ENCODE assay signal across 17 mouse cellular contexts in genomic region chr11:72587537-72588233, GRCm38 (mm10). TPM values are rescaled to one million over a fixed set of nuclear protein-coding genes. Genes with fewer than 3 reads are reported as not detected.
DNase-seq lines count a peak whose midpoint lies in the region; ATAC-seq and TF ChIP-seq lines count a peak whose summit lies in the region.
"Had no signal": no experiment of that assay in that cellular context is flagged by ENCODE, and none has a peak within 500 bp of the region (broad histone marks: within the 10 kb centered on the region; RNA-seq: fewer than 3 reads in every experiment).

No protein-coding gene starts in this region.

- no peaks in the 10 kb centered on the region for H3K4me1 ChIP-seq in kidney, adult 2 months (ENCODE audit: control insufficient read depth, insufficient read depth, low read length)
- H3K4me1 ChIP-seq in kidney, embryonic 15.5 days = no peaks in the 10 kb centered on the region
- H3K4me1 ChIP-seq in MEL (ENCODE audit: control insufficient read depth in 1 of 2, insufficient read depth in 2 of 2, low read length in 2 of 2) = peaks cover 13 to 18% of the 10 kb centered on the region in 2 experiments
- no peaks in the 10 kb centered on the region for H3K4me1 ChIP-seq in lung, postnatal 0 days (ENCODE audit: insufficient read depth, low read depth, low read length)
- H3K4me1 ChIP-seq in neural tube, embryonic 15.5 days = no peaks in the 10 kb centered on the region
- H3K4me1 ChIP-seq: limb, embryonic 15.5 days had no signal

- DNase-seq in kidney, adult 2 months = peak; percentile 28
- DNase-seq in 416B (ENCODE audit: low read depth) (peak; percentile 52), MEL (ENCODE audit: low read depth, low spot score) (peak; percentile 35)
- DNase-seq in lung, postnatal 0 days (ENCODE audit: low spot score) = peak; percentile 38
- no peak for DNase-seq in thymus, postnatal 0 days (ENCODE audit: low spot score)
- DNase-seq: cerebellum, postnatal 14 days; gastrocnemius, postnatal 14 days; thymus, postnatal 36 days had no signal

- no peaks in the 10 kb centered on the region for H3K79me2 ChIP-seq in MEL (ENCODE audit: control insufficient read depth, insufficient read depth, low read length, poor library complexity)

- no peaks in the 10 kb centered on the region for H3K9me3 ChIP-seq in kidney, embryonic 15.5 days (replicated peaks)
- H3K9me3 ChIP-seq in MEL (replicated peaks; ENCODE audit: insufficient read depth, low read length) = no peaks in the 10 kb centered on the region
- no peaks in the 10 kb centered on the region for H3K9me3 ChIP-seq in lung, postnatal 0 days (ENCODE audit: low read length)
- no peaks in the 10 kb centered on the region for H3K9me3 ChIP-seq in neural tube, embryonic 15.5 days (replicated peaks)
- H3K9me3 ChIP-seq: embryonic facial prominence, embryonic 10.5 days; limb, embryonic 15.5 days had no signal

- TF ChIP-seq CTCF in kidney, adult 2 months (conservative IDR thresholded peaks at IDR 0.05; ENCODE audit: insufficient read depth, insufficient read length, low read depth, low read length) = no peak
- TF ChIP-seq CTCF in MEL (IDR thresholded peaks at IDR 0.05 in 2 of 3, conservative IDR thresholded peaks at IDR 0.05 in 1 of 3; ENCODE audit: control insufficient read depth in 1 of 3, insufficient read depth in 1 of 3, low read depth in 2 of 3, low read length in 3 of 3, poor library complexity in 1 of 3, severe bottlenecking in 1 of 3) = no peak
- no peak for TF ChIP-seq CTCF in lung, postnatal 0 days (IDR thresholded peaks at IDR 0.05)

- H3K4me3 ChIP-seq in kidney, adult 2 months (ENCODE audit: insufficient read depth, low read depth, low read length) = no peak overlapping the region
- H3K4me3 ChIP-seq in kidney, embryonic 15.5 days (replicated peaks) = no peak overlapping the region
- no peak overlapping the region for H3K4me3 ChIP-seq in MEL (ENCODE audit: control insufficient read depth in 1 of 2, insufficient read depth in 1 of 2, low read depth in 2 of 2, low read length in 2 of 2)
- no peak overlapping the region for H3K4me3 ChIP-seq in lung, postnatal 0 days (ENCODE audit: low read depth, low read length)
- no peak overlapping the region for H3K4me3 ChIP-seq in neural tube, embryonic 15.5 days (replicated peaks)
- H3K4me3 ChIP-seq: embryonic facial prominence, embryonic 10.5 days; erythroblast, embryonic 14.5 days; limb, embryonic 15.5 days had no signal

- H3K4me2 ChIP-seq in kidney, embryonic 15.5 days = no peak overlapping the region
- no peak overlapping the region for H3K4me2 ChIP-seq in lung, postnatal 0 days (replicated peaks; ENCODE audit: low read depth, low read length)
- no peak overlapping the region for H3K4me2 ChIP-seq in neural tube, embryonic 15.5 days
- H3K4me2 ChIP-seq: limb, embryonic 15.5 days; midbrain, embryonic 11.5 days had no signal

- H3K36me3 ChIP-seq in kidney, adult 2 months (ENCODE audit: control insufficient read depth, insufficient read depth, low read length) = no peaks in the 10 kb centered on the region
- H3K36me3 ChIP-seq in kidney, embryonic 15.5 days = no peaks in the 10 kb centered on the region
- H3K36me3 ChIP-seq in MEL (ENCODE audit: control insufficient read depth in 1 of 2, insufficient read depth in 2 of 2, low read length in 2 of 2) = peaks cover 0 to 11% of the 10 kb centered on the region in 2 experiments; a peak in 2 of 4 replicates
- no peaks in the 10 kb centered on the region for H3K36me3 ChIP-seq in lung, postnatal 0 days (ENCODE audit: insufficient read depth, low read length)
- H3K36me3 ChIP-seq in neural tube, embryonic 15.5 days = no peaks in the 10 kb centered on the region
- H3K36me3 ChIP-seq: embryonic facial prominence, embryonic 10.5 days; limb, embryonic 15.5 days had no signal

- no peaks in the 10 kb centered on the region for H3K27me3 ChIP-seq in kidney, adult 2 months (replicated peaks; ENCODE audit: control insufficient read depth, insufficient read depth, low read length)
- H3K27me3 ChIP-seq in kidney, embryonic 15.5 days = no peaks in the 10 kb centered on the region
- no peaks in the 10 kb centered on the region for H3K27me3 ChIP-seq in MEL (ENCODE audit: control insufficient read depth in 1 of 2, insufficient read depth in 2 of 2, low read length in 2 of 2)
- no peaks in the 10 kb centered on the region for H3K27me3 ChIP-seq in lung, postnatal 0 days (replicated peaks; ENCODE audit: insufficient read depth, low read length)
- no peaks in the 10 kb centered on the region for H3K27me3 ChIP-seq in neural tube, embryonic 15.5 days (replicated peaks)
- H3K27me3 ChIP-seq: limb, embryonic 15.5 days had no signal

- 47% methylated on average over 7 of the region's 7 CpGs for WGBS in kidney, adult 2 months
- 64% methylated on average over 7 of the region's 7 CpGs for WGBS in kidney, embryonic 15.5 days
- 26% methylated on average over 7 of the region's 7 CpGs for WGBS in lung, postnatal 0 days
- WGBS in neural tube, embryonic 15.5 days = 70% methylated on average over 7 of the region's 7 CpGs

- ATAC-seq in kidney, embryonic 15.5 days (replicated peaks; ENCODE audit: low FRiP score) = no peak
- peak; percentile 67 for ATAC-seq in lung, postnatal 0 days
- no peak for ATAC-seq in neural tube, embryonic 15.5 days (ENCODE audit: low FRiP score)
- ATAC-seq: forebrain, embryonic 16.5 days had no signal

- H3K27ac ChIP-seq in kidney, adult 2 months (ENCODE audit: insufficient read depth, low read depth, low read length) = no peak overlapping the region
- no peak overlapping the region for H3K27ac ChIP-seq in kidney, embryonic 15.5 days
- peak overlapping the region; percentile 30; the same call in 1 of the 2 replicates for H3K27ac ChIP-seq in MEL (ENCODE audit: control insufficient read depth, low read depth, low read length)
- H3K27ac ChIP-seq in lung, postnatal 0 days (ENCODE audit: low read length) = no peak overlapping the region
- no peak overlapping the region for H3K27ac ChIP-seq in neural tube, embryonic 15.5 days (replicated peaks)
- H3K27ac ChIP-seq: embryonic facial prominence, embryonic 10.5 days; kidney, postnatal 0 days; limb, embryonic 15.5 days; stomach, postnatal 0 days had no signal

- TF ChIP-seq RAD21 in MEL (IDR thresholded peaks at IDR 0.05; ENCODE audit: low read depth, low read length) = no peak

- no peak overlapping the region for H3K9ac ChIP-seq in kidney, embryonic 15.5 days
- H3K9ac ChIP-seq in MEL (ENCODE audit: control insufficient read depth, low read depth, low read length, poor library complexity, severe bottlenecking) = no peak overlapping the region
- no peak overlapping the region for H3K9ac ChIP-seq in lung, postnatal 0 days (replicated peaks; ENCODE audit: low read depth)
- H3K9ac ChIP-seq in neural tube, embryonic 15.5 days (replicated peaks) = no peak overlapping the region
- H3K9ac ChIP-seq: limb, embryonic 15.5 days had no signal

- TF ChIP-seq EP300 in MEL (IDR thresholded peaks at IDR 0.05; ENCODE audit: low read depth in 1 of 2, low read length in 2 of 2) = peak; percentile 11 to 61; a peak in 1 of 4 replicates
- no peak for TF ChIP-seq EP300 in lung, postnatal 0 days (IDR thresholded peaks at IDR 0.05)

- TF ChIP-seq POLR2A in kidney, adult 2 months (IDR thresholded peaks at IDR 0.05; ENCODE audit: low read depth, low read length) = no peak
- no peak for TF ChIP-seq POLR2A in MEL (IDR thresholded peaks at IDR 0.05; ENCODE audit: control insufficient read depth in 1 of 2, insufficient read depth in 1 of 2, low read depth in 1 of 2, low read length in 2 of 2, poor library complexity in 1 of 2)

TF ChIP-seq in MEL, 35 proteins besides CTCF, POLR2A, EP300 and RAD21:
- TF ChIP-seq BHLHE40 (IDR thresholded peaks at IDR 0.05; ENCODE audit: borderline replicate concordance, low read depth, low read length) (no peak), MYB (IDR thresholded peaks at IDR 0.05; ENCODE audit: low read depth, low read length) (peak; percentile 71; the same call in 1 of the 2 replicates), GATA1 (IDR thresholded peaks at IDR 0.05; ENCODE audit: low read depth, low read length) (peak; percentile 47; the same call in 1 of the 2 replicates), GABPA (IDR thresholded peaks at IDR 0.05; ENCODE audit: low read depth, low read length) (no peak), TCF12 (IDR thresholded peaks at IDR 0.05; ENCODE audit: low read depth, low read length) (0 out of 2 replicates have a peak, but pooled peaks have one; percentile 27)

RNA-seq across cellular contexts. Expression of gene Ube2g1, which starts 19.4 kb away (rescaled TPM):
- polyA plus RNA-seq in kidney, adult 2 months (2012; rRNA removed) = 8.4 and 8.9 TPM in 2 replicates
- polyA plus RNA-seq in kidney, embryonic 15.5 days (2015; fragmentation: Nextera tagmentation; extraction: Ambion mirVana) = 69.8 and 74.6 TPM in 2 replicates
- total RNA-seq in MEL (2012; rRNA removed) = 26.6 and 29.2 TPM in 2 replicates
- polyA plus RNA-seq in MEL (2012; ENCODE audit: insufficient read depth in 1 of 2, insufficient read length in 2 of 2, low read depth in 1 of 2, low replicate concordance in 2 of 2, missing spikeins in 1 of 2) = 10 to 100 TPM; 38.0 to 38.1 TPM
- polyA plus RNA-seq in lung, postnatal 0 days (2015; fragmentation: Nextera tagmentation; extraction: Ambion mirVana) = 44.9 and 48.4 TPM in 2 replicates
- 64.1 and 66.6 TPM in 2 replicates for polyA plus RNA-seq in thymus, postnatal 0 days (2015; fragmentation: Nextera tagmentation; extraction: Ambion mirVana)
- 76.2 and 77.3 TPM in 2 replicates for polyA plus RNA-seq in neural tube, embryonic 15.5 days (2015; fragmentation: Nextera tagmentation; extraction: Ambion mirVana)

RNA-seq across cellular contexts. Expression of gene Spns3, which starts 37.4 kb away (rescaled TPM):
- 8.9 and 9.4 TPM in 2 replicates for polyA plus RNA-seq in kidney, adult 2 months (2012; rRNA removed)
- polyA plus RNA-seq in kidney, embryonic 15.5 days (2015; fragmentation: Nextera tagmentation; extraction: Ambion mirVana) = 0.27 and 0.35 TPM in 2 replicates
- total RNA-seq in MEL (2012; rRNA removed) = 5.2 and 10.6 TPM in 2 replicates
- polyA plus RNA-seq in MEL (2012; ENCODE audit: insufficient read depth in 1 of 2, insufficient read length in 2 of 2, low read depth in 1 of 2, low replicate concordance in 2 of 2, missing spikeins in 1 of 2) = 10 to 100 TPM in 1 of 2 experiments, not detected in 1; 12.7 TPM
- 0.06 and 0.12 TPM in 2 replicates for polyA plus RNA-seq in lung, postnatal 0 days (2015; fragmentation: Nextera tagmentation; extraction: Ambion mirVana)
- polyA plus RNA-seq in thymus, postnatal 0 days (2015; fragmentation: Nextera tagmentation; extraction: Ambion mirVana) = 6.4 and 7.6 TPM in 2 replicates
- 0.06 and 1.1 TPM in 2 replicates for polyA plus RNA-seq in neural tube, embryonic 15.5 days (2015; fragmentation: Nextera tagmentation; extraction: Ambion mirVana)
- polyA plus RNA-seq: forebrain, embryonic 16.5 days; midbrain, embryonic 11.5 days had no signal
